Mouse (Mus musculus) thymus, adult 2 months (tissue): Measurements from ENCODE around the gene Evl. TPM values are rescaled to one million over a fixed set of nuclear protein-coding genes. Genes with fewer than 3 reads are reported as not detected.
"Not testable (repeated sequence)": the region's sequence is repeated elsewhere in the genome, so short reads cannot be mapped to it uniquely, and the experiment has no call there.

ENCODE experiments used
- DNase-seq: peaks from one replicate; pipeline ENCODE4 v3.0.0; 2021
- H3K27ac ChIP-seq: fragments of 200-500 bp; 2 replicates; pipeline ENCODE4 v1.5.1; 2012; ENCODE audit warnings: low read length, control low read depth; ENCODE audit not compliant: control insufficient read depth, insufficient read depth
- H3K27me3 ChIP-seq: fragments of 200-500 bp; 2 replicates; pipeline ENCODE4 v1.6.1; 2012; ENCODE audit warnings: mild to moderate bottlenecking, low read length, moderate library complexity, mixed read lengths; ENCODE audit not compliant: control insufficient read depth, insufficient read depth
- H3K36me3 ChIP-seq: fragments of 200-500 bp; 2 replicates; pipeline ENCODE4 v1.6.1; 2012; ENCODE audit warnings: mild to moderate bottlenecking, low read length, moderate library complexity; ENCODE audit not compliant: control insufficient read depth, insufficient read depth
- H3K4me1 ChIP-seq: fragments of 200-500 bp; replicated peaks from 2 replicates; pipeline ENCODE4 v1.6.1; 2012; ENCODE audit warnings: low read length; ENCODE audit not compliant: control insufficient read depth, insufficient read depth
- H3K4me3 ChIP-seq: fragments of 200-500 bp; 2 replicates; pipeline ENCODE4 v1.5.1; 2012; ENCODE audit warnings: mild to moderate bottlenecking, low read length, control low read depth, moderate library complexity; ENCODE audit not compliant: control insufficient read depth, insufficient read depth
- CTCF ChIP-seq: fragments of 200-500 bp; IDR thresholded peaks from 2 replicates; pipeline ENCODE4 v1.5.1; 2012; ENCODE audit warnings: mild to moderate bottlenecking, control low read depth, low read length, moderate library complexity, borderline replicate concordance; ENCODE audit not compliant: control insufficient read depth, poor library complexity, insufficient read depth; ENCODE audit errors: extremely low read depth
- POLR2A ChIP-seq: fragments of 200-500 bp; IDR thresholded peaks from 2 replicates; pipeline ENCODE4 v1.6.1; 2012; ENCODE audit warnings: mild to moderate bottlenecking, low read length, control low read depth, moderate library complexity; ENCODE audit not compliant: control insufficient read depth, poor library complexity, insufficient read depth; ENCODE audit errors: extremely low read depth
- WGBS: fragments of 180-500 bp; shearing (Covaris S2); methylation state at CpG from one replicate; pipeline ENCODE4 v1.1.7; 2018; 5-methylcytosine and 5-hydroxymethylcytosine counted together
- polyA plus RNA-seq: library from polyadenylated mRNA; depleted of rRNA; stranded (reverse); fragments of >200 nt; gene quantifications from 2 replicates; pipeline ENCODE4 v1.2.3, GENCODE M21; 2012

Gene Evl
- polyA plus RNA-seq, 1 experiment: 172 TPM

- peaks cover 13% of the 10 kb centered on the region for H3K4me1 ChIP-seq
- no peak overlapping the region for H3K4me3 ChIP-seq
- no peak overlapping the region for H3K27ac ChIP-seq
- H3K36me3 ChIP-seq: no peaks in the 10 kb centered on the region
- TF ChIP-seq POLR2A (no peak), CTCF (no peak)
- no peaks in the 10 kb centered on the region for H3K27me3 ChIP-seq
- WGBS: 52% methylated on average over 7 of the region's 7 CpGs
- DNase-seq: no peak
Measured at GRCm38 (mm10) chr12:108706129-108706528, 151.6 kb downstream of the Evl start.

- Histone ChIP-seq H3K27ac (no peak overlapping the region), H3K27me3 (no peaks in the 10 kb centered on the region), H3K4me1 (no peaks in the 10 kb centered on the region), H3K4me3 (no peak overlapping the region), H3K36me3 (no peaks in the 10 kb centered on the region)
- TF ChIP-seq POLR2A (no peak), CTCF (no peak)
- DNase-seq: no peak
- WGBS: 96% methylated on average over 6 of the region's 6 CpGs
Measured at GRCm38 (mm10) chr12:108709386-108709785, 154.9 kb downstream of the Evl start.

- no peak for DNase-seq
- no peaks in the 10 kb centered on the region for H3K4me1 ChIP-seq
- no peak overlapping the region for H3K4me3 ChIP-seq
- WGBS: 96% methylated on average over 6 of the region's 6 CpGs
- no peaks in the 10 kb centered on the region for H3K27me3 ChIP-seq
- H3K36me3 ChIP-seq: no peaks in the 10 kb centered on the region
- TF ChIP-seq POLR2A: no peak
- TF ChIP-seq CTCF: no peak
- no peak overlapping the region for H3K27ac ChIP-seq
Measured at GRCm38 (mm10) chr12:108709964-108710765, 155.6 kb downstream of the Evl start.

GRCm38 (mm10) chr12:108710861-108711615 is 156.5 kb downstream of the Evl start:
- TF ChIP-seq POLR2A (no peak), CTCF (no peak)
- H3K4me3 ChIP-seq: no peak overlapping the region
- WGBS: 93% methylated on average over 9 of the region's 9 CpGs
- H3K27me3 ChIP-seq: no peaks in the 10 kb centered on the region
- DNase-seq: no peak
- no peaks in the 10 kb centered on the region for H3K36me3 ChIP-seq
- H3K4me1 ChIP-seq: no peaks in the 10 kb centered on the region
- no peak overlapping the region for H3K27ac ChIP-seq

GRCm38 (mm10) chr12:108712481-108712880 is 158.0 kb downstream of the Evl start:
- DNase-seq: no peak
- Histone ChIP-seq H3K27me3 (no peaks in the 10 kb centered on the region), H3K4me3 (no peak overlapping the region), H3K4me1 (no peaks in the 10 kb centered on the region), H3K36me3 (no peaks in the 10 kb centered on the region), H3K27ac (no peak overlapping the region)
- WGBS: 85% methylated on average over 4 of the region's 4 CpGs
- TF ChIP-seq CTCF: no peak
- no peak for TF ChIP-seq POLR2A

- H3K4me1 ChIP-seq, H3K36me3 ChIP-seq, H3K27ac ChIP-seq, DNase-seq, H3K27me3 ChIP-seq, H3K4me3 ChIP-seq: not testable (repeated sequence)
- 96% methylated on average over 14 of the region's 14 CpGs for WGBS
Measured at GRCm38 (mm10) chr12:108713972-108714371, 159.5 kb downstream of the Evl start.
